Mouse (Mus musculus) small intestine, adult 10 weeks (tissue): ENCODE results near the gene Fbxw20. TPM values are rescaled to one million over a fixed set of nuclear protein-coding genes. Genes with fewer than 3 reads are reported as not detected.

Experiments
- polyA plus RNA-seq: library from polyadenylated mRNA; stranded (reverse); fragments of 350-450 nt; fragmentation: Illumina TruSeq; extraction: RNeasy Lipid Tissue Mini Kit (QIAGEN cat#74804); gene quantifications from one replicate; pipeline ENCODE4 v1.2.3, GENCODE M21; 2014; ENCODE audit warnings: low replicate concordance

The Fbxw20 gene
- not detected for polyA plus RNA-seq

GRCm38 (mm10) chr9:109234654-109235053 lies at the start of gene Fbxw20:
Gene Fbxw20 (minus strand): TSS chr9:109234754.

DNA sequence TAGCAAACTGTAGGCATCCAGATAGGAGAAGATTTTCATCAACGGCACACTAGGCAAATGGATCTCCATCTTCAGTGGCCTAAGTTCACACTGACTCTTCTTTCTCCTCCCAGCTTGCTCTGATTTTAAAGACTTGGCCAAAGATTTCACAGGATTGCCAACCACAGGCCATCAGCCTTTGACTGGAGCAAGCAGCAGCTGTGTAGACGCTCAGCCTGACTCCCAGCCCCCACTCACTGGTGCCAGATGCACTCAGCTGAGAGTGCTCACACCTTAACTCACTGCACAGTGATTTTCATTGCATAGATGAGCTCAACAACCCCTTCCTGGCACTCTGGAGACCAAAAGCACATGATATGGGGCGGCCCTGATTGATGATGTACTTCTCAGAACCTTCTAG lies 38.7 kb downstream of the Fbxw20 start, which contains the start of gene Fbxw13:
Gene Fbxw13, minus strand, starts transcription at position 101 of the 400 bp plus-strand sequence.

Other genes starting within 250 kb of the Fbxw20 start
- gene Ucn2, start 248.7 kb downstream of the Fbxw20 start, polyA plus RNA-seq, result not detected
- gene Pfkfb4, start 243.0 kb downstream of the Fbxw20 start, polyA plus RNA-seq, result 2.8 TPM
- 11.5 TPM for gene Shisa5, start 196.2 kb downstream of the Fbxw20 start, polyA plus RNA-seq
- not detected for gene Trex1, start 175.0 kb downstream of the Fbxw20 start, polyA plus RNA-seq
- gene Atrip, start 160.6 kb downstream of the Fbxw20 start, polyA plus RNA-seq, result 2.8 TPM
- 1.1 TPM for gene Ccdc51, start 152.3 kb downstream of the Fbxw20 start, polyA plus RNA-seq
- gene Tma7, start 152.2 kb downstream of the Fbxw20 start, polyA plus RNA-seq, result 1,283 TPM
- 0.07 TPM for gene Plxnb1, start 139.4 kb downstream of the Fbxw20 start, polyA plus RNA-seq
- gene Fbxw21, start 72.7 kb downstream of the Fbxw20 start, polyA plus RNA-seq, result not detected
- gene Fbxw13, start 38.8 kb downstream of the Fbxw20 start, polyA plus RNA-seq, result not detected
- not detected for gene Fbxw14, start 52.9 kb upstream of the Fbxw20 start, polyA plus RNA-seq
- not detected for gene Fbxw28, start 104.9 kb upstream of the Fbxw20 start, polyA plus RNA-seq
- not detected for gene Fbxw22, start 169.5 kb upstream of the Fbxw20 start, polyA plus RNA-seq
- not detected for gene Fbxw16, start 214.4 kb upstream of the Fbxw20 start, polyA plus RNA-seq